Mouse (Mus musculus): Measurements from ENCODE around the gene Rhbdd2. TPM values are rescaled to one million over a fixed set of nuclear protein-coding genes. Genes with fewer than 3 reads are reported as not detected.
A peak's percentile ranks its signal among the peaks of the same experiment; 100 is the strongest.

Gene Rhbdd2
- polyA plus RNA-seq, 1 experiment from 2014 or later, result 44.8 TPM

- Histone ChIP-seq H3K36me3 (ENCODE audit: control insufficient read depth, insufficient read depth, low read length) (peaks cover 4% of the 10 kb centered on the region), H3K4me2 (replicated peaks; ENCODE audit: low read depth) (no peak overlapping the region), H3K9ac (ENCODE audit: low read length) (no peak overlapping the region), H3K4me1 (replicated peaks; ENCODE audit: control insufficient read depth, insufficient read depth) (peaks cover 3% of the 10 kb centered on the region; the same call in 1 of the 2 replicates), H3K4me3 (ENCODE audit: low read depth, low read length) (no peak overlapping the region), H3K9me3 (ENCODE audit: control insufficient read depth, low read length) (no peaks in the 10 kb centered on the region), H3K27ac (replicated peaks) (no peak overlapping the region), H3K27me3 (ENCODE audit: control insufficient read depth, insufficient read depth, low read length) (no peaks in the 10 kb centered on the region)
- no peak for ATAC-seq (ENCODE audit: low FRiP score, low TSS enrichment)
- DNase-seq (ENCODE audit: low spot score), result no peak
- WGBS, result 94% methylated on average over 1 of the region's 1 CpGs
- TF ChIP-seq CTCF (IDR thresholded peaks at IDR 0.05; ENCODE audit: low read depth) (no peak), EP300 (optimal IDR thresholded peaks at IDR 0.05) (no peak)
Observed at GRCm38 (mm10) chr5:135641028-135641427, 8.6 kb downstream of the Rhbdd2 start.

GRCm38 (mm10) chr5:135642686-135643551, 10.5 kb downstream of the Rhbdd2 start:
- no peak for DNase-seq (ENCODE audit: low spot score)

GRCm38 (mm10) chr5:135643552-135643842, 11.1 kb downstream of the Rhbdd2 start:
- no peak for TF ChIP-seq EP300 (optimal IDR thresholded peaks at IDR 0.05)
- TF ChIP-seq CTCF (IDR thresholded peaks at IDR 0.05; ENCODE audit: low read depth), result no peak
- no peak overlapping the region for H3K9ac ChIP-seq (ENCODE audit: low read length)
- H3K4me3 ChIP-seq (ENCODE audit: low read depth, low read length), result no peak overlapping the region
- no peak overlapping the region for H3K27ac ChIP-seq (replicated peaks)
- DNase-seq (ENCODE audit: low spot score), result no peak
- H3K4me2 ChIP-seq (replicated peaks; ENCODE audit: low read depth), result no peak overlapping the region
- H3K36me3 ChIP-seq (ENCODE audit: control insufficient read depth, insufficient read depth, low read length), result peaks cover 3% of the 10 kb centered on the region
- ATAC-seq (ENCODE audit: low FRiP score, low TSS enrichment), result no peak
- 94% methylated on average over 1 of the region's 1 CpGs for WGBS
- H3K4me1 ChIP-seq (replicated peaks; ENCODE audit: control insufficient read depth, insufficient read depth), result peaks cover 3% of the 10 kb centered on the region; the same call in 1 of the 2 replicates
- no peaks in the 10 kb centered on the region for H3K27me3 ChIP-seq (ENCODE audit: control insufficient read depth, insufficient read depth, low read length)
- no peaks in the 10 kb centered on the region for H3K9me3 ChIP-seq (ENCODE audit: control insufficient read depth, low read length)

More at GRCm38 (mm10) chr5:135642686-135643551, 10.5 kb downstream of the Rhbdd2 start:
- no peak overlapping the region for H3K4me2 ChIP-seq (replicated peaks; ENCODE audit: low read depth)
- 73% methylated on average over 10 of the region's 10 CpGs for WGBS
- TF ChIP-seq EP300 (optimal IDR thresholded peaks at IDR 0.05), result no peak
- peaks cover 3% of the 10 kb centered on the region for H3K36me3 ChIP-seq (ENCODE audit: control insufficient read depth, insufficient read depth, low read length)
- peaks cover 3% of the 10 kb centered on the region; the same call in 1 of the 2 replicates for H3K4me1 ChIP-seq (replicated peaks; ENCODE audit: control insufficient read depth, insufficient read depth)
- no peak overlapping the region for H3K27ac ChIP-seq (replicated peaks)
- no peak overlapping the region for H3K9ac ChIP-seq (ENCODE audit: low read length)
- H3K4me3 ChIP-seq (ENCODE audit: low read depth, low read length), result no peak overlapping the region
- no peaks in the 10 kb centered on the region for H3K9me3 ChIP-seq (ENCODE audit: control insufficient read depth, low read length)
- no peaks in the 10 kb centered on the region for H3K27me3 ChIP-seq (ENCODE audit: control insufficient read depth, insufficient read depth, low read length)
- ATAC-seq (ENCODE audit: low FRiP score, low TSS enrichment), result no peak

- peaks cover 3% of the 10 kb centered on the region; the same call in 1 of the 2 replicates for H3K4me1 ChIP-seq (replicated peaks; ENCODE audit: control insufficient read depth, insufficient read depth)
- peak; percentile 50 for DNase-seq (ENCODE audit: low spot score)
- no peak overlapping the region for H3K9ac ChIP-seq (ENCODE audit: low read length)
- H3K4me2 ChIP-seq (replicated peaks; ENCODE audit: low read depth), result no peak overlapping the region
- WGBS, result 78% methylated on average over 8 of the region's 8 CpGs
- no peaks in the 10 kb centered on the region for H3K9me3 ChIP-seq (ENCODE audit: control insufficient read depth, low read length)
- no peak for TF ChIP-seq CTCF (IDR thresholded peaks at IDR 0.05; ENCODE audit: low read depth)
- TF ChIP-seq EP300 (optimal IDR thresholded peaks at IDR 0.05), result no peak
- H3K27ac ChIP-seq (replicated peaks), result no peak overlapping the region
- no peak overlapping the region for H3K4me3 ChIP-seq (ENCODE audit: low read depth, low read length)
- H3K36me3 ChIP-seq (ENCODE audit: control insufficient read depth, insufficient read depth, low read length), result peaks cover 3% of the 10 kb centered on the region; the same call in 1 of the 2 replicates
- H3K27me3 ChIP-seq (ENCODE audit: control insufficient read depth, insufficient read depth, low read length), result no peaks in the 10 kb centered on the region
- ATAC-seq (ENCODE audit: low FRiP score, low TSS enrichment), result peak; percentile 38; the same call in 1 of the 2 replicates
Observed at GRCm38 (mm10) chr5:135643869-135644268, 11.5 kb downstream of the Rhbdd2 start.

- no peaks in the 10 kb centered on the region for H3K27me3 ChIP-seq (ENCODE audit: control insufficient read depth, insufficient read depth, low read length)
- H3K9me3 ChIP-seq (ENCODE audit: control insufficient read depth, low read length), result no peaks in the 10 kb centered on the region
- no peak overlapping the region for H3K9ac ChIP-seq (ENCODE audit: low read length)
- peak overlapping the region; percentile 74 for H3K27ac ChIP-seq (replicated peaks)
- no peak overlapping the region for H3K4me2 ChIP-seq (replicated peaks; ENCODE audit: low read depth)
- no peak for TF ChIP-seq EP300 (optimal IDR thresholded peaks at IDR 0.05)
- no peak for TF ChIP-seq CTCF (IDR thresholded peaks at IDR 0.05; ENCODE audit: low read depth)
- WGBS, result 65% methylated on average over 5 of the region's 5 CpGs
- H3K36me3 ChIP-seq (ENCODE audit: control insufficient read depth, insufficient read depth, low read length), result peaks cover 3% of the 10 kb centered on the region; the same call in 1 of the 2 replicates
- ATAC-seq (ENCODE audit: low FRiP score, low TSS enrichment) (peak; percentile 39), DNase-seq (ENCODE audit: low spot score) (peak; percentile 51)
- no peak overlapping the region for H3K4me3 ChIP-seq (ENCODE audit: low read depth, low read length)
- H3K4me1 ChIP-seq (replicated peaks; ENCODE audit: control insufficient read depth, insufficient read depth), result peaks cover 1% of the 10 kb centered on the region; the same call in 1 of the 2 replicates
Observed at GRCm38 (mm10) chr5:135645330-135645729, 12.9 kb downstream of the Rhbdd2 start.

GRCm38 (mm10) chr5:135646038-135646437, 13.6 kb downstream of the Rhbdd2 start:
- no peaks in the 10 kb centered on the region for H3K4me1 ChIP-seq (replicated peaks; ENCODE audit: control insufficient read depth, insufficient read depth)
- H3K36me3 ChIP-seq (ENCODE audit: control insufficient read depth, insufficient read depth, low read length), result 0 out of 2 replicates have a peak, but pooled peaks cover 3% of the 10 kb centered on the region
- H3K4me3 ChIP-seq (ENCODE audit: low read depth, low read length), result no peak overlapping the region
- ATAC-seq (ENCODE audit: low FRiP score, low TSS enrichment), result peak; percentile 77
- TF ChIP-seq CTCF (IDR thresholded peaks at IDR 0.05; ENCODE audit: low read depth), result no peak
- TF ChIP-seq EP300 (optimal IDR thresholded peaks at IDR 0.05), result no peak
- 57% methylated on average over 6 of the region's 6 CpGs for WGBS
- no peak overlapping the region for H3K4me2 ChIP-seq (replicated peaks; ENCODE audit: low read depth)
- no peaks in the 10 kb centered on the region for H3K27me3 ChIP-seq (ENCODE audit: control insufficient read depth, insufficient read depth, low read length)
- peak overlapping the region; percentile 74 for H3K27ac ChIP-seq (replicated peaks)
- H3K9ac ChIP-seq (ENCODE audit: low read length), result no peak overlapping the region
- no peaks in the 10 kb centered on the region for H3K9me3 ChIP-seq (ENCODE audit: control insufficient read depth, low read length)
- DNase-seq (ENCODE audit: low spot score), result peak; percentile 58

Data from stomach, postnatal 0 days (tissue).